Mouse (Mus musculus) liver, embryonic 14.5 days (tissue): Measurements from ENCODE around the gene Mpv17. TPM values are rescaled to one million over a fixed set of nuclear protein-coding genes. Genes with fewer than 3 reads are reported as not detected.
A peak's percentile ranks its signal among the peaks of the same experiment; 100 is the strongest.

ENCODE experiments used
- ATAC-seq: fragments of 200-750 bp; cut with Nextera tagmentation; 2 replicates; pipeline ENCODE4 v1.8.0; 2017; ENCODE audit warnings: moderate number of reproducible peaks, mild to moderate bottlenecking, moderate library complexity; ENCODE audit not compliant: insufficient read depth
- DNase-seq, 3 experiments: peaks; one replicate each; pipeline ENCODE4 v3.0.0-alpha.2; 2012 to 2013; ENCODE audit warnings: low read depth in 3 of 3, low spot score in 3 of 3
- H3K27ac ChIP-seq: fragments of 300-500 bp; sonication (generic); 2 replicates; pipeline ENCODE4 v1.5.1; 2014; ENCODE audit warnings: moderate library complexity, mild to moderate bottlenecking, control low read depth, inconsistent platforms
- H3K27me3 ChIP-seq: fragments of 300-500 bp; sonication (generic); 2 replicates; pipeline ENCODE4 v1.6.1; 2014; ENCODE audit warnings: mild to moderate bottlenecking, low read length, moderate library complexity; ENCODE audit not compliant: control insufficient read depth, insufficient read depth
- H3K36me3 ChIP-seq: fragments of 300-500 bp; sonication (generic); replicated peaks from 2 replicates; pipeline ENCODE4 v1.6.1; 2014; ENCODE audit warnings: low read depth; ENCODE audit not compliant: control insufficient read depth, insufficient read depth
- H3K4me1 ChIP-seq, 2 experiments: fragments of 200-500 bp in 1 of 2; fragments of 300-500 bp in 1 of 2; sonication (generic) in 1 of 2; replicated peaks; 2 replicates each; pipeline ENCODE4 v1.6.1; 2012 to 2014; ENCODE audit warnings: antibody characterized with exemption in 1 of 2, inconsistent platforms in 1 of 2, low read length in 1 of 2; ENCODE audit not compliant: control insufficient read depth in 2 of 2, insufficient read depth in 2 of 2
- H3K4me2 ChIP-seq: fragments of 300-500 bp; sonication (generic); 2 replicates; pipeline ENCODE4 v1.6.1; 2014; ENCODE audit warnings: low read depth, mild to moderate bottlenecking, control low read depth, moderate library complexity
- H3K4me3 ChIP-seq, 2 experiments: fragments of 200-500 bp in 1 of 2; fragments of 300-500 bp in 1 of 2; sonication (generic) in 1 of 2; 2 replicates each; pipeline ENCODE4 v1.5.1; 2012 to 2014; ENCODE audit warnings: low read depth in 2 of 2, low read length in 2 of 2, mild to moderate bottlenecking in 2 of 2, control low read depth in 1 of 2, inconsistent platforms in 1 of 2, moderate library complexity in 1 of 2; ENCODE audit not compliant: insufficient read depth in 1 of 2
- H3K9ac ChIP-seq: fragments of 300-500 bp; sonication (generic); replicated peaks from 2 replicates; pipeline ENCODE4 v1.6.1; 2014; ENCODE audit warnings: mild to moderate bottlenecking, control low read depth, moderate library complexity
- H3K9me3 ChIP-seq: fragments of 300-500 bp; sonication (generic); 2 replicates; pipeline ENCODE4 v1.6.1; 2016; ENCODE audit warnings: low read length, mixed read lengths; ENCODE audit not compliant: control insufficient read depth
- CTCF ChIP-seq: IDR thresholded peaks from 2 replicates; pipeline ENCODE4 v1.5.1; 2016; ENCODE audit warnings: antibody characterized with exemption, low read depth, control low read depth
- EP300 ChIP-seq: IDR thresholded peaks from 2 replicates; pipeline ENCODE4 v1.6.1; 2016; ENCODE audit warnings: antibody characterized with exemption, low read depth
- WGBS: fragments of 180-500 bp; shearing (Covaris S2); extraction: QIAGEN DNeasy Blood & Tissue Kit; methylation state at CpG from one replicate; pipeline ENCODE4 v1.1.7; 2014; ENCODE audit not compliant: insufficient replicate concordance; 5-methylcytosine and 5-hydroxymethylcytosine counted together
- polyA plus RNA-seq, 2 experiments: library from polyadenylated mRNA; depleted of rRNA in 1 of 2; stranded (reverse) in 1 of 2; unstranded in 1 of 2; fragments of >200 nt; fragmentation: Nextera tagmentation in 1 of 2; extraction: Ambion mirVana in 1 of 2; gene quantifications; 2 replicates each; pipeline versions ENCODE4 v1.2.1 to v1.2.3; 2012 to 2014

Mpv17 gene
- polyA plus RNA-seq, 2 experiments: 14.2 to 16.9 TPM

- 43% methylated on average over 2 of the region's 2 CpGs for WGBS
Observed at GRCm38 (mm10) chr5:31123481-31123880, 30.6 kb downstream of the Mpv17 start.

GRCm38 (mm10) chr5:31121111-31121510 lies 32.9 kb downstream of the Mpv17 start:
- H3K27ac ChIP-seq: no peak overlapping the region
- H3K9ac ChIP-seq: no peak overlapping the region
- H3K27me3 ChIP-seq: no peaks in the 10 kb centered on the region
- H3K4me1 ChIP-seq: no peaks in the 10 kb centered on the region
- no peak overlapping the region for H3K4me2 ChIP-seq
- TF ChIP-seq CTCF (no peak), EP300 (no peak)
- H3K36me3 ChIP-seq: no peaks in the 10 kb centered on the region
- DNase-seq (no peak), ATAC-seq (no peak)
- no peak overlapping the region for H3K4me3 ChIP-seq
- no peaks in the 10 kb centered on the region for H3K9me3 ChIP-seq
- WGBS: 33% methylated on average over 8 of the region's 8 CpGs

More at GRCm38 (mm10) chr5:31123481-31123880, 30.6 kb downstream of the Mpv17 start:
- H3K9me3 ChIP-seq: no peaks in the 10 kb centered on the region
- ATAC-seq (no peak), DNase-seq (no peak)
- H3K36me3 ChIP-seq: no peaks in the 10 kb centered on the region
- TF ChIP-seq CTCF: no peak
- no peak for TF ChIP-seq EP300
- no peak overlapping the region for H3K9ac ChIP-seq
- H3K4me3 ChIP-seq: no peak overlapping the region
- no peaks in the 10 kb centered on the region for H3K4me1 ChIP-seq
- H3K27ac ChIP-seq: no peak overlapping the region
- H3K4me2 ChIP-seq: no peak overlapping the region
- H3K27me3 ChIP-seq: no peaks in the 10 kb centered on the region

GRCm38 (mm10) chr5:31116912-31117311 lies 37.1 kb downstream of the Mpv17 start:
- no peaks in the 10 kb centered on the region for H3K36me3 ChIP-seq
- no peak overlapping the region for H3K9ac ChIP-seq
- no peaks in the 10 kb centered on the region for H3K4me1 ChIP-seq
- no peak for DNase-seq
- no peak for ATAC-seq
- H3K27me3 ChIP-seq: no peaks in the 10 kb centered on the region
- no peaks in the 10 kb centered on the region for H3K9me3 ChIP-seq
- TF ChIP-seq CTCF (no peak), EP300 (no peak)
- WGBS: 25% methylated on average over 10 of the region's 10 CpGs
- H3K4me2 ChIP-seq: no peak overlapping the region
- no peak overlapping the region for H3K27ac ChIP-seq
- H3K4me3 ChIP-seq: no peak overlapping the region

- ATAC-seq: no peak
- no peak within 1 kb of the TSS for H3K9ac ChIP-seq
- WGBS: 22% methylated on average over 3 of the region's 3 CpGs
- H3K27me3 ChIP-seq: no peaks in the 10 kb centered on the region
- H3K4me2 ChIP-seq: no peak within 1 kb of the TSS
- no peak within 1 kb of the TSS for H3K27ac ChIP-seq
- H3K4me1 ChIP-seq: no peaks in the 10 kb centered on the region
- TF ChIP-seq CTCF: no peak
- TF ChIP-seq EP300: no peak
- no peak within 1 kb of the TSS for H3K4me3 ChIP-seq
- no peaks in the 10 kb centered on the region for H3K9me3 ChIP-seq
- no peaks in the 10 kb centered on the region for H3K36me3 ChIP-seq
- DNase-seq: no peak
Observed at GRCm38 (mm10) chr5:31116354-31116753, 37.7 kb downstream of the Mpv17 start, which contains the start of gene Trim54. TSS of gene Trim54 (plus strand) at chr5:31116712.

GRCm38 (mm10) chr5:31110781-31111180 lies 43.3 kb downstream of the Mpv17 start:
- TF ChIP-seq EP300 (no peak), CTCF (peak; percentile 38; the same call in 1 of the 2 replicates)
- H3K4me1 ChIP-seq: no peaks in the 10 kb centered on the region
- ATAC-seq: no peak
- H3K27ac ChIP-seq: no peak overlapping the region
- H3K9ac ChIP-seq: no peak overlapping the region
- no peak overlapping the region for H3K4me2 ChIP-seq
- DNase-seq: no peak
- H3K27me3 ChIP-seq: no peaks in the 10 kb centered on the region
- no peak overlapping the region for H3K4me3 ChIP-seq
- 18% methylated on average over 7 of the region's 7 CpGs for WGBS
- H3K9me3 ChIP-seq: no peaks in the 10 kb centered on the region
- no peaks in the 10 kb centered on the region for H3K36me3 ChIP-seq
